Mouse (Mus musculus) frontal cortex, adult 2 months (tissue): ENCODE data around the gene Pdlim4. TPM values are rescaled to one million over a fixed set of nuclear protein-coding genes. Genes with fewer than 3 reads are reported as not detected.
"Not testable (repeated sequence)": the region's sequence is repeated elsewhere in the genome, so short reads cannot be mapped to it uniquely, and the experiment has no call there.

Experiments
- DNase-seq, 2 experiments: peaks; one replicate each; pipeline ENCODE4 v3.0.0; 2022; ENCODE audit warnings: low spot score in 1 of 2; ENCODE audit errors: extremely low spot score in 1 of 2
- polyA plus RNA-seq: library from polyadenylated mRNA; depleted of rRNA; stranded (reverse); fragments of >200 nt; gene quantifications from 2 replicates; pipeline ENCODE4 v1.2.3, GENCODE M21; 2012

Gene Pdlim4
- polyA plus RNA-seq, 1 experiment, result 22.6 TPM

GRCm38 (mm10) chr11:54063472-54063775 lies 5.4 kb downstream of the Pdlim4 start:
- DNase-seq, result no peak

GRCm38 (mm10) chr11:54062753-54063471 lies 5.9 kb downstream of the Pdlim4 start:
- DNase-seq, result no peak

GRCm38 (mm10) chr11:54062086-54062752 lies 6.6 kb downstream of the Pdlim4 start:
- DNase-seq, result no peak

- no peak for DNase-seq
Measured at GRCm38 (mm10) chr11:54060316-54060715, 8.5 kb downstream of the Pdlim4 start.

GRCm38 (mm10) chr11:54059526-54059925 lies 9.3 kb downstream of the Pdlim4 start:
- DNase-seq, result no peak

GRCm38 (mm10) chr11:54058643-54059042 lies 10.2 kb downstream of the Pdlim4 start:
- DNase-seq, result no peak

GRCm38 (mm10) chr11:54058056-54058617 lies 10.7 kb downstream of the Pdlim4 start:
- no peak for DNase-seq

GRCm38 (mm10) chr11:54057428-54057827 lies 11.4 kb downstream of the Pdlim4 start:
- DNase-seq, result no peak

- no peak for DNase-seq
Measured at GRCm38 (mm10) chr11:54056132-54056531, 12.7 kb downstream of the Pdlim4 start.

GRCm38 (mm10) chr11:54054257-54054656 lies 14.6 kb downstream of the Pdlim4 start:
- DNase-seq, result peak in 1 of 2 experiments; percentile 86

- DNase-seq, result no peak
Measured at GRCm38 (mm10) chr11:54053090-54053489, 15.7 kb downstream of the Pdlim4 start.

GRCm38 (mm10) chr11:54052128-54052527 lies 16.7 kb downstream of the Pdlim4 start:
- no peak for DNase-seq

GRCm38 (mm10) chr11:54051161-54051560 lies 17.7 kb downstream of the Pdlim4 start:
- no peak for DNase-seq

- DNase-seq, result no peak
Measured at GRCm38 (mm10) chr11:54050205-54050604, 18.6 kb downstream of the Pdlim4 start.

GRCm38 (mm10) chr11:54040676-54041075 lies 28.1 kb downstream of the Pdlim4 start:
- DNase-seq, result no peak

GRCm38 (mm10) chr11:54032872-54033271 lies 35.9 kb downstream of the Pdlim4 start:
- not testable (repeated sequence) for DNase-seq

GRCm38 (mm10) chr11:54028997-54029396 lies 39.8 kb downstream of the Pdlim4 start:
- no peak for DNase-seq

GRCm38 (mm10) chr11:54028044-54028951 lies 40.5 kb downstream of the Pdlim4 start, which contains the start of gene Slc22a4:
Gene Slc22a4, minus strand, starts transcription at chr11:54028090.
- DNase-seq, result peak in 1 of 2 experiments; percentile 64

- no peak for DNase-seq
Measured at GRCm38 (mm10) chr11:54027131-54028043, 41.4 kb downstream of the Pdlim4 start.
